ENCODE assay signal across 8 mouse cellular contexts in genomic region chr1:78488752-78489492, GRCm38 (mm10). TPM values are rescaled to one million over a fixed set of nuclear protein-coding genes. Genes with fewer than 3 reads are reported as not detected.
DNase-seq lines count a peak whose midpoint lies in the region; ATAC-seq lines count a peak whose summit lies in the region.

Farsb (minus strand) TSS chr1:78488897.

- no peaks in the 10 kb centered on the region for H3K9me3 ChIP-seq in lung, embryonic 16.5 days (ENCODE audit: control insufficient read depth, low read length)

- ATAC-seq in hematopoietic stem cell, adult 5-6 weeks (replicated peaks in 1 of 2; ENCODE audit: insufficient read depth in 1 of 2, low FRiP score in 2 of 2, low TSS enrichment in 1 of 2, low read depth in 1 of 2, poor library complexity in 2 of 2, severe bottlenecking in 2 of 2) = peak; percentile 92 to 95
- ATAC-seq in lung, embryonic 16.5 days (ENCODE audit: low read depth) = peak; percentile 97

- H3K36me3 ChIP-seq in lung, embryonic 16.5 days (ENCODE audit: control insufficient read depth, insufficient read depth, low read length) = no peaks in the 10 kb centered on the region; the same call in 1 of the 2 replicates

- H3K4me1 ChIP-seq in lung, embryonic 16.5 days (replicated peaks; ENCODE audit: control insufficient read depth, insufficient read depth, low read length) = peaks cover 18% of the 10 kb centered on the region

- H3K9ac ChIP-seq in lung, embryonic 16.5 days (ENCODE audit: low read length) = peak within 1 kb of the TSS; percentile 81

- peak; percentile 84 for DNase-seq in MEL-GATA-1-ER (ENCODE audit: extremely low read depth, low read depth)
- DNase-seq in cerebellum, adult 8-10 months = peak; percentile 93
- DNase-seq in forelimb bud, embryonic 11.5 days (ENCODE audit: low read depth, low spot score) = peak; percentile 88
- peak; percentile 96 for DNase-seq in layer of hippocampus, adult 9-10 months (ENCODE audit: low spot score)
- peak; percentile 85 for DNase-seq in ovary, postnatal 10 days (ENCODE audit: low spot score)
- DNase-seq in thymus, postnatal 10 days (ENCODE audit: low spot score in 2 of 2) = peak; percentile 77 to 82

- peak within 1 kb of the TSS; percentile 97 for H3K4me3 ChIP-seq in lung, embryonic 16.5 days (ENCODE audit: low read length)

- peak within 1 kb of the TSS; percentile 89 for H3K4me2 ChIP-seq in lung, embryonic 16.5 days (ENCODE audit: low read depth, low read length)

- under 1% methylated on average over 31 of the region's 31 CpGs for WGBS in lung, embryonic 16.5 days

- H3K27me3 ChIP-seq in lung, embryonic 16.5 days (ENCODE audit: control insufficient read depth, insufficient read depth, low read depth, low read length) = no peaks in the 10 kb centered on the region

- peak within 1 kb of the TSS; percentile 76 for H3K27ac ChIP-seq in lung, embryonic 16.5 days (ENCODE audit: low read length)

RNA-seq across cellular contexts. Expression of gene Farsb, which starts in this region (rescaled TPM):
- 61.9 and 66.9 TPM in 2 replicates for total RNA-seq in hematopoietic stem cell, adult 5-6 weeks (2017)
- polyA plus RNA-seq in lung, embryonic 16.5 days (2015; fragmentation: Nextera tagmentation; extraction: Ambion mirVana) = 111 and 117 TPM in 2 replicates

Comparison
In these comparisons a context has a peak if more than half of its experiments do, and no peak if none do; other contexts are left out.
1. Peak in every context shown above with its lines: DNase-seq, ATAC-seq, H3K4me3 ChIP-seq and H3K27ac ChIP-seq.